Mouse (Mus musculus): ENCODE results near the gene Vars2.

Vars2 gene

GRCm38 (mm10) chr17:35636363-35636762, 31.0 kb downstream of the Vars2 start:
- no peak for ATAC-seq (ENCODE audit: insufficient number of reproducible peaks, low FRiP score, low TSS enrichment)

GRCm38 (mm10) chr17:35635699-35636111, 31.7 kb downstream of the Vars2 start:
- 0 out of 2 replicates have a peak, but pooled peaks have one; percentile 27 for ATAC-seq (ENCODE audit: insufficient number of reproducible peaks, low FRiP score, low TSS enrichment)

- ATAC-seq (ENCODE audit: insufficient number of reproducible peaks, low FRiP score, low TSS enrichment): no peak
Observed at GRCm38 (mm10) chr17:35635202-35635601, 32.2 kb downstream of the Vars2 start.

GRCm38 (mm10) chr17:35633992-35634391, 33.4 kb downstream of the Vars2 start:
- ATAC-seq (ENCODE audit: insufficient number of reproducible peaks, low FRiP score, low TSS enrichment): no peak

GRCm38 (mm10) chr17:35626537-35626936, 40.9 kb downstream of the Vars2 start, which contains the start of gene Gm9573:
TSS of gene Gm9573 (minus strand) at chr17:35626637.
- no peak for ATAC-seq (ENCODE audit: insufficient number of reproducible peaks, low FRiP score, low TSS enrichment)

- ATAC-seq (ENCODE audit: insufficient number of reproducible peaks, low FRiP score, low TSS enrichment): no peak
Observed at GRCm38 (mm10) chr17:35617127-35617526, 50.3 kb downstream of the Vars2 start.

Measured in cerebellum, adult (tissue).